Mouse (Mus musculus): ENCODE measurements at regions not wholly inside any gene's neighbourhood (a gene's known extent, or its start where the extent isn't known, plus 50 kb on each side); places are given as distances from the start of the nearest gene placed in this dataset.

DNA sequence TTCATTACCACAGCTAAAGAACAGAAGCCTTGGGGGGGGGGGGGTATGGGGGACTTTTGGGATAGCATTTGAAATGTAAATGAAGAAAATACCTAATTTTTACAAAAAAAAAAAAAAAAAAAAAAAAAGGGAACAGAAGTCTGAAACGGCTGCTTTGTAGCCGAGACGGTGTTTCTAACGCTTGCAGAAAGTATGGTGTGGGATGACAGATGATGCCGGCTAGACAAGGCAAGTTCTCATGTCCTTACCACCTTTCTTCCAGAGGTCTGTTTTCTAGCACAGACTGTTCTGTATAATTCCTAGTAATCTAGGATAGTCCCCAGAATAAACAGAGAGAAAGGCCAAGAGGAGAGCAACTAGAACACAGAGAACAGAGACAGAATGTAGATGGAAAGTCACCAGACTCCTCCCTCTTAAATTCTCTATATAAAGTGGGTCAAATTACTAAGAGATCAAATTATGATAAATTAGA lies 67.2 kb upstream of the Chd2 start:
- Histone ChIP-seq H3K27ac (ENCODE audit: low read depth) (0 out of 2 replicates have a peak overlapping the region, but pooled peaks have one; percentile 24), H3K36me3 (ENCODE audit: control insufficient read depth, insufficient read depth, low read length) (no peaks in the 10 kb centered on the region), H3K27me3 (replicated peaks; ENCODE audit: control insufficient read depth, insufficient read depth, low read length) (no peaks in the 10 kb centered on the region), H3K4me1 (replicated peaks; ENCODE audit: control insufficient read depth, insufficient read depth, low read length) (peaks cover 15% of the 10 kb centered on the region), H3K4me3 (ENCODE audit: low read depth, low read length) (no peak overlapping the region), H3K4me2 (ENCODE audit: low read length) (peak overlapping the region; percentile 81), H3K9me3 (ENCODE audit: control insufficient read depth, low read length) (no peaks in the 10 kb centered on the region), H3K9ac (ENCODE audit: low read length) (no peak overlapping the region)
- 22% methylated on average over 5 of the region's 5 CpGs for WGBS
- DNase-seq (ENCODE audit: low spot score) (no peak), ATAC-seq (replicated peaks; ENCODE audit: low FRiP score, low TSS enrichment, low read depth) (no peak)

DNA sequence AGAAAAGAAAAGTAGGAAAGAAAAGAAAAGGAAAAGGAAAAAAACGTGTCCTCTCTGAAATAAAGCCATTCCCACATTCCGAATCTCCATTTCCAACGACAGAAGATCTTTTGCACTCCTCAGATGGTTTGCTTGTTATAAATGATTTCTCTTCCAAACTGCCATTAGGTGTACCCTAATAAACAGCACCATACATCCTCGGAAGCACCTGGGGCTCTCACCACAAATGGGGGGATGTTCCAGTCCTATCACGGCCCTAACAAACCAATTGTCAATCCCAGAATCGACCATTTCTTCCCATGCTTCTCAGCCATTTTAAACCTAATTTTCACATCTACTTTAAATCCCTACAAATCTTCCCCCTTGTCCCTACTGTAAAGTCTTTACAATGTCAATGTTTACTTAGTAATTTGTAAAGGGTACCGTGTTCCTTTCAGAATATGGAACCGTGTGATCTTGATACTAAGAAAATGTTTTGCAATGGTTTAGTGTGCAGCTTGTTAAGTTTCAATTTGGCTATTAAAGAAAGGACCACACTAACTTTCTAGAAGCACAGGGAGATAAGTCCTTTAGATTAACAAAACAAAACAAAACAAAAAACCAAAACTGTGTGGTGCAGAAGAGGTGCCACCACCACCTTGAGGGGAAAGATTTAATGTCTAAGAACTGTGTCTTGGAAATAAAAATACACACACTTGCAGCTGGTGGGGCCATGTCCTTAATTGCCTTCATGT lies 66.6 kb upstream of the Chd2 start:
- no peaks in the 10 kb centered on the region for H3K27me3 ChIP-seq (replicated peaks; ENCODE audit: control insufficient read depth, insufficient read depth, low read length)
- no peaks in the 10 kb centered on the region for H3K36me3 ChIP-seq (ENCODE audit: control insufficient read depth, insufficient read depth, low read length)
- H3K9ac ChIP-seq (ENCODE audit: low read length), result peak overlapping the region; percentile 63
- peaks cover 15% of the 10 kb centered on the region for H3K4me1 ChIP-seq (replicated peaks; ENCODE audit: control insufficient read depth, insufficient read depth, low read length)
- WGBS, result 25% methylated on average over 8 of the region's 8 CpGs
- DNase-seq (ENCODE audit: low spot score) (no peak), ATAC-seq (replicated peaks; ENCODE audit: low FRiP score, low TSS enrichment, low read depth) (no peak)
- peak overlapping the region; percentile 44; the same call in 1 of the 2 replicates for H3K4me3 ChIP-seq (ENCODE audit: low read depth, low read length)
- no peaks in the 10 kb centered on the region for H3K9me3 ChIP-seq (ENCODE audit: control insufficient read depth, low read length)
- H3K4me2 ChIP-seq (ENCODE audit: low read length), result peak overlapping the region; percentile 81
- H3K27ac ChIP-seq (ENCODE audit: low read depth), result peak overlapping the region; percentile 92

DNA sequence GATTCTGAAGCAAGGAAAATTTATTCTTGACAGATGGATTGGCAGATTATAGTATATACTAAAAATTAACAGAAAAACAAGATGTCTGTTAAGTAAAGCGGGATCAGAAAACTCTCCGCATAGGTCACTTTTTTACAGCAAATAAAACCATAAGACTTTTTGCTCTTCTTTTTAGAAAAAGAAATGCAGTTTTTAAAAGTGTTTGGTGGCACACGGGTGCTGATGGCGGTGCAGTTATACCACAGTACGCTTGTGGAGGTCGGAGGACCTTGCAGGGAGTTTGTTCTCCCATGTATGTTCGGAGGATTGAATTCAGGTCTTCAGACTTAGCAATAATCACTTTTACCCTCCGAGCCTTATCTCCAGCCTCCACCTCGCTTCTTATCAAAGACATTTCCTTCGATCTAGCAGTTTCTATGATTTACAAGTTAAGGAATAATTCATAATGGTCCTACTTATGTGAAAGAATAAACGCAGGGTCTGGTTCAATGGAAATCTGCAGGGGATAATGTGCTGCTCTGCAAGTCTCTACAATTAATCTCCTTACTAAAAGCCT lies 65.9 kb upstream of the Chd2 start:
- H3K4me2 ChIP-seq (ENCODE audit: low read length), result peak overlapping the region; percentile 81
- ATAC-seq (replicated peaks; ENCODE audit: low FRiP score, low TSS enrichment, low read depth) (no peak), DNase-seq (ENCODE audit: low spot score) (no peak)
- peaks cover 11% of the 10 kb centered on the region for H3K4me1 ChIP-seq (replicated peaks; ENCODE audit: control insufficient read depth, insufficient read depth, low read length)
- H3K4me3 ChIP-seq (ENCODE audit: low read depth, low read length), result peak overlapping the region; percentile 44
- H3K9ac ChIP-seq (ENCODE audit: low read length), result peak overlapping the region; percentile 63
- H3K27ac ChIP-seq (ENCODE audit: low read depth), result peak overlapping the region; percentile 92
- no peaks in the 10 kb centered on the region for H3K27me3 ChIP-seq (replicated peaks; ENCODE audit: control insufficient read depth, insufficient read depth, low read length)
- 11% methylated on average over 11 of the region's 11 CpGs for WGBS
- H3K9me3 ChIP-seq (ENCODE audit: control insufficient read depth, low read length), result no peaks in the 10 kb centered on the region
- no peaks in the 10 kb centered on the region for H3K36me3 ChIP-seq (ENCODE audit: control insufficient read depth, insufficient read depth, low read length)

DNA sequence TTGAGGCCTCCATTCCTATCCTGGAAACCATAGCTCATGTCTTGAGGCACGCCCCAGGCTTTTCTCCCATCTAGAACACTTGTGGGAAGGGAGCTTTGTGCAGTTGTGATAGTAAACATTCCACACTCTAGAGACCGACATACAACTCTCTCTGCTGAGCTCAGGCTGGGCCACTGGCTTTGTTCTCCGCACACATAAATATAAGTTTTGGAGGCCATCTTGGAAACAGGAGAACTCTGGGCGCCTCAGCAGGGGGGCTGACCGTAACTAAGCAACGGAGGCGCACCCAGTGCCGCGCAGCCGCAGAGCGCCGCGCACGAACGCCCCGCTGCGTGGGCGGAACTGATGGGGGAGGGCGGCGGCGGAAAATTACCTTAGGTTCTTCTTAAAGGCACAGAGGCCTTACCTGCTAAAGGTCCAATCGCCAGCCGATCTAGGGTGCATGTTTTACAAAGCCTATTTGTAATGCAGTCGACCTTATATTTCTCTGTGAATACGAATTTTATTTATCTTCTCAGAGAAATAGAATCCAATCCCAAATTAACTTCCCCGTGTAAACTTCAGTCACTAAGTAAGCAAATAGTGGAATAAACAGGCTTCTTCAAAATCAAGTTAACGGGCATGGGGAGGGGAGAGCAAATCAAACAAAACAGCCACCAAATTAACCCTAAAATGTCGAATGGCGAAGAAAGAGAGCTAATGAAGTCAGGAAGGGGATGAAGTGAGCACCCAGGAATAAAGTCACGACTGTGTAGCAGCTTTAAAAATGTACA lies 65.2 kb upstream of the Chd2 start:
- H3K27ac ChIP-seq (ENCODE audit: low read depth), result peak overlapping the region; percentile 92
- H3K9ac ChIP-seq (ENCODE audit: low read length), result peak overlapping the region; percentile 63
- H3K4me3 ChIP-seq (ENCODE audit: low read depth, low read length), result peak overlapping the region; percentile 44
- H3K9me3 ChIP-seq (ENCODE audit: control insufficient read depth, low read length), result no peaks in the 10 kb centered on the region
- no peaks in the 10 kb centered on the region for H3K27me3 ChIP-seq (replicated peaks; ENCODE audit: control insufficient read depth, insufficient read depth, low read length)
- DNase-seq (ENCODE audit: low spot score) (peak; percentile 91), ATAC-seq (replicated peaks; ENCODE audit: low FRiP score, low TSS enrichment, low read depth) (peak; percentile 93)
- H3K36me3 ChIP-seq (ENCODE audit: control insufficient read depth, insufficient read depth, low read length), result no peaks in the 10 kb centered on the region
- WGBS, result 2% methylated on average over 30 of the region's 30 CpGs
- peak overlapping the region; percentile 81 for H3K4me2 ChIP-seq (ENCODE audit: low read length)
- H3K4me1 ChIP-seq (replicated peaks; ENCODE audit: control insufficient read depth, insufficient read depth, low read length), result peaks cover 11% of the 10 kb centered on the region

DNA sequence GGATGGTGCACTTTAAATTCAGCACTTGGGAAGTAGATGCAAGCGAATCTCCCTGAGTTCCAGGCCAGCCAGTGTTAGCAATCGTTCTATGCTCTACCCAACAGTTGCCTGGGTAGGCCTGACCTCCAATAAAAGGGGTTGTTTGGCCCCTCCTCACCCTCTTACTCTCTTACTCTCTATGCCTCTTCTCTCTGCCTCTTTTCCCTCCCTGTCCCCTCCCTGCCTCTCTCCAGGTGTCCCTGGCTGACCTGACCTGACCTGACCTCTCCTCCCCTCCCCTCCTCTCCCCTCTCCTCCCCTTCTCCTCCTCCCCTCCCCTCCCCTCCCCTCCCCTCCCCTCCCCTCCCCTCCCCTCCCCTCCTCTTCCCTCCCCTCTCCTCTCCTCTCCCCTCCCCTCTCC lies 63.0 kb upstream of the Chd2 start:
- no peaks in the 10 kb centered on the region for H3K27me3 ChIP-seq (replicated peaks; ENCODE audit: control insufficient read depth, insufficient read depth, low read length)
- H3K4me1 ChIP-seq (replicated peaks; ENCODE audit: control insufficient read depth, insufficient read depth, low read length), result peaks cover 11% of the 10 kb centered on the region
- H3K4me2 ChIP-seq (ENCODE audit: low read length), result no peak overlapping the region
- no peak overlapping the region for H3K27ac ChIP-seq (ENCODE audit: low read depth)
- H3K9me3 ChIP-seq (ENCODE audit: control insufficient read depth, low read length), result 0 out of 2 replicates have a peak, but pooled peaks cover 5% of the 10 kb centered on the region
- H3K4me3 ChIP-seq (ENCODE audit: low read depth, low read length), result no peak overlapping the region
- WGBS, result 43% methylated on average over 2 of the region's 2 CpGs
- ATAC-seq (replicated peaks; ENCODE audit: low FRiP score, low TSS enrichment, low read depth), result no peak
- H3K9ac ChIP-seq (ENCODE audit: low read length), result no peak overlapping the region
- no peak for DNase-seq (ENCODE audit: low spot score)
- no peaks in the 10 kb centered on the region for H3K36me3 ChIP-seq (ENCODE audit: control insufficient read depth, insufficient read depth, low read length)

DNA sequence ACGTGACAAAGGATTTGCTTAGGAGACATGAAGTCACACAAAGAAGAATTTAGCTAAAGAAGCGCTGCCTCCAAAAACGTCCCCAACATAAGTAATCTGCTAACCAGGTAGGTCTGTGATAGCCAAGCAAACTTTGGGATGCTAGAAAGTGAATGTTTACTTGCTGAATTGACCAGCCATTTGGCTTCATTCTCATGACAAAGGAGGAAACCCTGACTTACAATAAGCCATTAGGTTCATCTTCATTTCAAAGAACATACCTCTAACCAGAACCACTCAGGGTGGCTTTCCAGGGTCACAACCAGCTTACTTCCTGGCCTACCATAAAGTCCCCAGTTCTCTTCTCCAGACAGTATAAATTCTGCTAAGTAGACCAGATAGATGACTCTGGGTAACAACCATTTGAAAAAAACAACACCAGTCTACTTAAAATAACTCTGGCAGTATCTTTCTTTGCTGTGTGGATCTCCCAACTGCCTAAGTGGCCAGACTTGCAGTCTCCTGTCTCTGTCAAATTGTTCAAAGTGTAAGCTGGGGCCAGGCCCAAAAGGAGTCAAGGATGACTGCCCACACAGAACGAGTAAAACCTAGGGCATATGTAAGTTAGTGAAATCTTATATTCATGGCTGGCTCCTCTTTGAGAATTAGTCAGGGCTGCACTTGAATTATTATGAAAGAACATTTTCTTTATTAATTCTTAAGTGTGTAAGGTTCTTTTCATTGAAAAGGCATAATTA lies 61.4 kb upstream of the Chd2 start:
- H3K27me3 ChIP-seq (replicated peaks; ENCODE audit: control insufficient read depth, insufficient read depth, low read length), result no peaks in the 10 kb centered on the region
- H3K9ac ChIP-seq (ENCODE audit: low read length), result no peak overlapping the region
- H3K27ac ChIP-seq (ENCODE audit: low read depth), result no peak overlapping the region
- H3K9me3 ChIP-seq (ENCODE audit: control insufficient read depth, low read length), result 0 out of 2 replicates have a peak, but pooled peaks cover 5% of the 10 kb centered on the region
- H3K4me2 ChIP-seq (ENCODE audit: low read length), result no peak overlapping the region
- WGBS, result 56% methylated on average over 4 of the region's 4 CpGs
- no peak for DNase-seq (ENCODE audit: low spot score)
- no peak overlapping the region for H3K4me3 ChIP-seq (ENCODE audit: low read depth, low read length)
- no peaks in the 10 kb centered on the region for H3K36me3 ChIP-seq (ENCODE audit: control insufficient read depth, insufficient read depth, low read length)
- ATAC-seq (replicated peaks; ENCODE audit: low FRiP score, low TSS enrichment, low read depth), result no peak
- peaks cover under 1% of the 10 kb centered on the region for H3K4me1 ChIP-seq (replicated peaks; ENCODE audit: control insufficient read depth, insufficient read depth, low read length)

DNA sequence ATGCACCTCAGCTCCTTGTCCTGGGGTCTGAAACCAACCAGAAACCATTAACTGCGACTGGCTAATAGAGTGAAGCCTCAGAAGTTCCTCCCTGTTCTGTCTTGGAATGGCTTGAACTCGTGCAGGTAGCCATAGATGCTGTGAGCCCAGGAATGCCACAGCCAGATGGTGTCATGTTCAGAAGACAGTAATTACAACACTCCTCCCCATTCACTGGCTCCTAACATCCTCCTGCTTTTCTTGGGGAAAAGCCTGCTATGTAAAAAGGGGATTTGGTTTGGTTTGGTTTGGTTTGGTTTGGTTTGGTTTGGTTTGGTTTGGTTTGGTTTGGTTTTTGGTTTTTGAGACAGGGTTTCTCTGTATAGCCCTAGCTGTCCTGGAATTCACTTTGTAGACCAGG lies 59.7 kb upstream of the Chd2 start:
- WGBS, result 59% methylated on average over 2 of the region's 2 CpGs
- Histone ChIP-seq H3K27ac (ENCODE audit: low read depth) (no peak overlapping the region), H3K4me2 (ENCODE audit: low read length) (no peak overlapping the region), H3K9ac (ENCODE audit: low read length) (no peak overlapping the region), H3K4me3 (ENCODE audit: low read depth, low read length) (no peak overlapping the region), H3K9me3 (ENCODE audit: control insufficient read depth, low read length) (0 out of 2 replicates have a peak, but pooled peaks cover 5% of the 10 kb centered on the region), H3K27me3 (replicated peaks; ENCODE audit: control insufficient read depth, insufficient read depth, low read length) (no peaks in the 10 kb centered on the region), H3K36me3 (ENCODE audit: control insufficient read depth, insufficient read depth, low read length) (no peaks in the 10 kb centered on the region), H3K4me1 (replicated peaks; ENCODE audit: control insufficient read depth, insufficient read depth, low read length) (peaks cover 15% of the 10 kb centered on the region)
- DNase-seq (ENCODE audit: low spot score), result no peak
- no peak for ATAC-seq (replicated peaks; ENCODE audit: low FRiP score, low TSS enrichment, low read depth)

DNA sequence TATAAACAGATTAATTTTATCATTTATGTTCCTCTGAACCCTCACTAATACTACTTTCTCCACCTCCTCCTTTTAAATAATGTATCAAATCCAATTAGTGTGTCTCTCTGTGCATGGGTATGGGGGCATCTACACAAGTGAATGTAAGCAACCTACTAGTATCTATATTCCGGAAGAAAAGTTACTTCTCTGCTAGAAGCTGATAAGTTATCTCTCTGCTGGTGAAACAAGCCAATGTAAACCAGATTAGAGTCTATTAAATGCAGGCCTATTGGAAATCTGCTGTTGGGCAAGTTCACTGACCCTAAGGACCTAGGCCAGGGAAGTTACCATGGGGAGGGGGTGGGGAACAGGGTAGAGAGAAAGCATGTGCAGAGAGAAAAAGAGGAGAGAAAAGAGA lies 59.1 kb upstream of the Chd2 start:
- Histone ChIP-seq H3K4me2 (ENCODE audit: low read length) (no peak overlapping the region), H3K9ac (ENCODE audit: low read length) (no peak overlapping the region), H3K36me3 (ENCODE audit: control insufficient read depth, insufficient read depth, low read length) (no peaks in the 10 kb centered on the region), H3K9me3 (ENCODE audit: control insufficient read depth, low read length) (0 out of 2 replicates have a peak, but pooled peaks cover 5% of the 10 kb centered on the region), H3K27ac (ENCODE audit: low read depth) (no peak overlapping the region), H3K27me3 (replicated peaks; ENCODE audit: control insufficient read depth, insufficient read depth, low read length) (no peaks in the 10 kb centered on the region), H3K4me1 (replicated peaks; ENCODE audit: control insufficient read depth, insufficient read depth, low read length) (peaks cover 21% of the 10 kb centered on the region), H3K4me3 (ENCODE audit: low read depth, low read length) (no peak overlapping the region)
- 85% methylated on average over 1 of the region's 1 CpGs for WGBS
- ATAC-seq (replicated peaks; ENCODE audit: low FRiP score, low TSS enrichment, low read depth), result no peak
- DNase-seq (ENCODE audit: low spot score), result no peak

Data from intestine, embryonic 14.5 days (tissue).